Mouse (Mus musculus): ENCODE measurements around the gene Med29.

DNA sequence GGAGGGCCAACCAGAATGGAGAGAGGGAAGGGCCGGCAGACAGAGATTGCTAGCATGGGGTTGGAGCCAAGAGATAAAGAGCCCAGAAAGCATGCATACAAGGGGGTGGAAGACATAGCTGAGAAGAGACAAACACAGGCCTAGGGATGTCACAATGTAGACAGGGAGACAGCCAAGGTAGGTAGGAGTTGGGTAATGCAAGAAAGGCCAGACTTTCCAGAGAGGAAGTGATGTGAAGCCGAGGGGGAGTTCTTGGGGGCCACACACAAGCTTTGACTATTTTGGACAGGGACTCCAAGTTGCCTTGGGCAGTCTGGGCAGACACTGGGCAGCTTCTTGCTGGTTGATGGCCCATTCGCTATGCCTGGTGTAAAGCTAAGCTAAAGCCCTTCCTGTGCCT, 9.4 kb upstream of the Med29 start:
- no peak for TF ChIP-seq TAL1 (IDR thresholded peaks at IDR 0.05; ENCODE audit: low read length)
- no peak for TF ChIP-seq GATA1 (IDR thresholded peaks at IDR 0.05; ENCODE audit: low read length)

Data from erythroblast, embryonic 14.5 days (primary cell).